9 mouse cellular contexts compared by ENCODE assay signal in the genomic region with DNA sequence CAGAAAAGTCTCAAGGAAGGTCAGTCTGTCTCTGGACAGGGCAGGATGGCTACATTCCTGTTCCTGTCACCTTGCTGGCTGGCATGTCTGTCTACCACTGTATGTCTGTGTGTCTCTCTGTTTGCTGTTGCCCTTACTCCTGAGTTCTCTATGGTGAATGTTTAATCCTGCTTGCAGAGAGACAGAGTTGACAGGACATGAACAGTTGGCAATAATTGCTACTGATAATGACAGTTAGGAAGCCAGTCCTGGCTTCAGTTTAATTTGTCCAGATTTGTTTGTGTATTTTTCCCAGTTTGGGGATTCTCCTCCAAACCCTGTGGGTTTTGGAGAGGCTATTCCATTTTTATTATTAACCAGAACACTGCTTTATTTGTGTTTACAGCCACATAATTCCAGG.
DNase-seq lines count a peak whose midpoint lies in the region; ATAC-seq and TF ChIP-seq lines count a peak whose summit lies in the region.
"Had no signal": no experiment of that assay in that cellular context is flagged by ENCODE, and none has a peak within 500 bp of the region (broad histone marks: within the 10 kb centered on the region; RNA-seq: fewer than 3 reads in every experiment).

No protein-coding gene starts in this region.

- H3K4me3 ChIP-seq in heart, embryonic 12.5 days: peak overlapping the region; percentile 36
- no peak overlapping the region for H3K4me3 ChIP-seq in midbrain, embryonic 10.5 days
- no peak overlapping the region for H3K4me3 ChIP-seq in midbrain, embryonic 11.5 days (ENCODE audit: low read depth, low read length)
- no peak overlapping the region for H3K4me3 ChIP-seq in limb, embryonic 14.5 days (replicated peaks; ENCODE audit: low read length)
- peak overlapping the region; percentile 9; the same call in 1 of the 2 replicates for H3K4me3 ChIP-seq in stomach, embryonic 16.5 days (replicated peaks; ENCODE audit: low read length)

- peaks cover 67% of the 10 kb centered on the region for H3K4me1 ChIP-seq in heart, embryonic 12.5 days (replicated peaks)
- peaks cover 27% of the 10 kb centered on the region for H3K4me1 ChIP-seq in midbrain, embryonic 10.5 days
- peaks cover 7% of the 10 kb centered on the region; the same call in 1 of the 2 replicates for H3K4me1 ChIP-seq in midbrain, embryonic 11.5 days (ENCODE audit: control insufficient read depth, insufficient read depth, low read length)
- peaks cover 18% of the 10 kb centered on the region for H3K4me1 ChIP-seq in limb, embryonic 14.5 days (ENCODE audit: control insufficient read depth, insufficient read depth, low read length)
- peaks cover 35% of the 10 kb centered on the region for H3K4me1 ChIP-seq in stomach, embryonic 16.5 days (ENCODE audit: control insufficient read depth, insufficient read depth, low read length)

- no peaks in the 10 kb centered on the region for H3K9me3 ChIP-seq in heart, embryonic 12.5 days (replicated peaks)
- H3K9me3 ChIP-seq in midbrain, embryonic 10.5 days (replicated peaks): no peaks in the 10 kb centered on the region
- H3K9me3 ChIP-seq in midbrain, embryonic 11.5 days (ENCODE audit: control insufficient read depth, low read length): no peaks in the 10 kb centered on the region
- no peaks in the 10 kb centered on the region for H3K9me3 ChIP-seq in limb, embryonic 14.5 days (ENCODE audit: control insufficient read depth, low read length)
- H3K9me3 ChIP-seq in stomach, embryonic 16.5 days (replicated peaks; ENCODE audit: control insufficient read depth, low read length): no peaks in the 10 kb centered on the region

- peak overlapping the region; percentile 69 for H3K4me2 ChIP-seq in heart, embryonic 12.5 days
- no peak overlapping the region; the same call in 1 of the 2 replicates for H3K4me2 ChIP-seq in midbrain, embryonic 11.5 days
- H3K4me2 ChIP-seq in limb, embryonic 14.5 days (replicated peaks; ENCODE audit: low read depth, low read length, severe bottlenecking): peak overlapping the region; percentile 42; the same call in 1 of the 2 replicates
- H3K4me2 ChIP-seq in stomach, embryonic 16.5 days (ENCODE audit: low read depth, low read length): peak overlapping the region; percentile 43

- peak overlapping the region; percentile 78 for H3K27ac ChIP-seq in heart, embryonic 12.5 days (ENCODE audit: poor library complexity, severe bottlenecking)
- H3K27ac ChIP-seq in midbrain, embryonic 10.5 days (replicated peaks): 0 out of 2 replicates have a peak overlapping the region, but pooled peaks have one; percentile 64
- no peak overlapping the region for H3K27ac ChIP-seq in midbrain, embryonic 11.5 days (ENCODE audit: low read depth, low read length)
- H3K27ac ChIP-seq in limb, embryonic 14.5 days (replicated peaks; ENCODE audit: low read depth, low read length): no peak overlapping the region
- peak overlapping the region; percentile 76 for H3K27ac ChIP-seq in stomach, embryonic 16.5 days (ENCODE audit: low read length)

- TF ChIP-seq POLR2A in limb, embryonic 14.5 days (IDR thresholded peaks at IDR 0.05; ENCODE audit: borderline replicate concordance, extremely low read depth, insufficient read depth, insufficient read length): no peak

- H3K9ac ChIP-seq in heart, embryonic 12.5 days: 0 out of 2 replicates have a peak overlapping the region, but pooled peaks have one; percentile 47
- H3K9ac ChIP-seq in midbrain, embryonic 11.5 days (ENCODE audit: low read length): no peak overlapping the region
- no peak overlapping the region for H3K9ac ChIP-seq in limb, embryonic 14.5 days (ENCODE audit: low read depth, low read length, severe bottlenecking)
- peak overlapping the region; percentile 18; the same call in 1 of the 2 replicates for H3K9ac ChIP-seq in stomach, embryonic 16.5 days (ENCODE audit: low read length)

- no peak for ATAC-seq in heart, embryonic 12.5 days (ENCODE audit: insufficient number of reproducible peaks, low FRiP score)
- no peak for ATAC-seq in midbrain, embryonic 11.5 days (ENCODE audit: low FRiP score)
- ATAC-seq in limb, embryonic 14.5 days (ENCODE audit: low FRiP score, low read depth): no peak
- no peak for ATAC-seq in stomach, embryonic 16.5 days (ENCODE audit: insufficient read depth, low FRiP score)
- ATAC-seq in monocyte, adult 5-6 weeks (replicated peaks; ENCODE audit: insufficient number of reproducible peaks, low FRiP score, low TSS enrichment, poor library complexity, severe bottlenecking): no peak
- ATAC-seq: CD4-positive, CD25-positive, alpha-beta regulatory T cell, adult 4 months had no signal

- no peaks in the 10 kb centered on the region for H3K27me3 ChIP-seq in heart, embryonic 12.5 days (replicated peaks)
- H3K27me3 ChIP-seq in midbrain, embryonic 10.5 days (ENCODE audit: low read depth, poor library complexity, severe bottlenecking): no peaks in the 10 kb centered on the region
- H3K27me3 ChIP-seq in midbrain, embryonic 11.5 days (ENCODE audit: control insufficient read depth, insufficient read depth, low read length): no peaks in the 10 kb centered on the region
- H3K27me3 ChIP-seq in limb, embryonic 14.5 days (ENCODE audit: control insufficient read depth, insufficient read depth, low read length): no peaks in the 10 kb centered on the region
- H3K27me3 ChIP-seq in stomach, embryonic 16.5 days (ENCODE audit: control insufficient read depth, insufficient read depth, low read length): no peaks in the 10 kb centered on the region

- H3K36me3 ChIP-seq in heart, embryonic 12.5 days: no peaks in the 10 kb centered on the region
- no peaks in the 10 kb centered on the region for H3K36me3 ChIP-seq in midbrain, embryonic 10.5 days
- H3K36me3 ChIP-seq in midbrain, embryonic 11.5 days (ENCODE audit: control insufficient read depth, insufficient read depth, low read length): no peaks in the 10 kb centered on the region
- H3K36me3 ChIP-seq in limb, embryonic 14.5 days (ENCODE audit: control insufficient read depth, insufficient read depth, low read length): no peaks in the 10 kb centered on the region
- no peaks in the 10 kb centered on the region for H3K36me3 ChIP-seq in stomach, embryonic 16.5 days (ENCODE audit: control insufficient read depth, insufficient read depth, low read length)

- DNase-seq in heart, adult 11 months: no peak
- DNase-seq in midbrain, embryonic 10.5 days (ENCODE audit: low spot score): no peak
- no peak for DNase-seq in midbrain, embryonic 11.5 days (ENCODE audit: low spot score, missing footprints)
- no peak for DNase-seq in limb, embryonic 14.5 days (ENCODE audit: low spot score)
- no peak for DNase-seq in right cerebral cortex, postnatal 36 days (ENCODE audit: low spot score in 2 of 2)

Comparison
In these comparisons a context has a peak if more than half of its experiments do, and no peak if none do; other contexts are left out.
1. H3K27ac ChIP-seq: peak in heart, embryonic 12.5 days (single experiment), midbrain, embryonic 10.5 days (single experiment) and stomach, embryonic 16.5 days (single experiment); none in midbrain, embryonic 11.5 days (single experiment) and limb, embryonic 14.5 days (single experiment).
2. H3K4me3 ChIP-seq: peak in heart, embryonic 12.5 days (single experiment) and stomach, embryonic 16.5 days (single experiment); none in midbrain, embryonic 10.5 days (single experiment), midbrain, embryonic 11.5 days (single experiment) and limb, embryonic 14.5 days (single experiment).
3. H3K9ac ChIP-seq: peak in heart, embryonic 12.5 days (single experiment) and stomach, embryonic 16.5 days (single experiment); none in midbrain, embryonic 11.5 days (single experiment) and limb, embryonic 14.5 days (single experiment).